Mouse (Mus musculus): ENCODE results near the gene Ugt1a5. TPM values are rescaled to one million over a fixed set of nuclear protein-coding genes. Genes with fewer than 3 reads are reported as not detected.

Gene Ugt1a5
- polyA plus RNA-seq, 1 experiment from 2014 or later, result not detected

DNA sequence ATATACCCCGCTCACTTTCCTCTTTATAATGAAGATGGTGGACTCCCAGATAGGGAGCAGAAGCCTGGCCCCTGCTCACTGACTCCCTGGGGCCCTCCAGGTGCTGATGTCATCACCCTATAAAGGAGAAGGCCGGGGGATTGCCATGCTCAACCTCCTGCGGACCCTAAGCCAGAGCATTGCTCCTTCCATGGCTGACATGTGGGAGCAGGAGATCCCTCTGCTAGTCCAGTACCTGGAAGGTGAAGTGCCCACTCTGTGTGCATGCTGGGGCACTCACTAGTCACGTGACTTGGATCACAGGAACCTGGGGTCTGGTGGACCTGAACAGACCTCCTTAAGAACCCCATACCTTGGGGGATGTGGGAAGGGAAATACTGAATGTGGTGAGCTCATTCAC lies 74.8 kb downstream of the Ugt1a5 start:
- Histone ChIP-seq H3K9ac (ENCODE audit: low read length) (no peak overlapping the region), H3K4me2 (ENCODE audit: low read depth, severe bottlenecking) (no peak overlapping the region), H3K9me3 (ENCODE audit: control insufficient read depth, low read length) (peaks cover 92% of the 10 kb centered on the region), H3K4me3 (ENCODE audit: low read depth, low read length) (no peak overlapping the region), H3K27ac (replicated peaks; ENCODE audit: low read depth, low read length) (no peak overlapping the region), H3K27me3 (ENCODE audit: control insufficient read depth, insufficient read depth, low read length) (no peaks in the 10 kb centered on the region), H3K4me1 (ENCODE audit: control insufficient read depth, insufficient read depth, low read length) (no peaks in the 10 kb centered on the region), H3K36me3 (ENCODE audit: control insufficient read depth, insufficient read depth, low read length) (no peaks in the 10 kb centered on the region)
- 75% methylated on average over 4 of the region's 4 CpGs for WGBS
- DNase-seq (ENCODE audit: low spot score), result no peak
- no peak for ATAC-seq (ENCODE audit: insufficient number of reproducible peaks, low FRiP score, low TSS enrichment, low read depth)

DNA sequence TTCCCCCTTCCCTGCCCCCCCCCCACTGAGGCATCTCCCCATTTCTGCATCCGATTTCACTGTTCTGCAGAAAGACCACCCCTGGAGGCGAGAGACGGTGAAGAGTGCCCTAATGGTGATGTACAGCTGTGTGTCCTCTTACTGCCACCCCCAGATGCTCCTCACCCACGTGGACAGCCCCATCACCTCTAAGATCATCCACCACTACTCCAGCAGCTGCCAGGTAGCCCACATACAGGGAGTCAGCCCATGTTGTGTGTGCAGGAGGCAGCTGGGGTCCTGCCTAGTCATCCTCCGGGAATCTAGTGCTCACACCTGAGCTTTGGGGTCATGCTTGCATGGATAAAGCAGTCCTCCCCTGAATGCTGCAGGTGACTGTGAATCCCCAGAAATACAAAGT lies 78.0 kb downstream of the Ugt1a5 start:
- Histone ChIP-seq H3K4me2 (ENCODE audit: low read depth, severe bottlenecking) (no peak overlapping the region), H3K4me3 (ENCODE audit: low read depth, low read length) (no peak overlapping the region), H3K27ac (replicated peaks; ENCODE audit: low read depth, low read length) (no peak overlapping the region), H3K9ac (ENCODE audit: low read length) (no peak overlapping the region), H3K4me1 (ENCODE audit: control insufficient read depth, insufficient read depth, low read length) (no peaks in the 10 kb centered on the region), H3K9me3 (ENCODE audit: control insufficient read depth, low read length) (peaks cover 95% of the 10 kb centered on the region), H3K27me3 (ENCODE audit: control insufficient read depth, insufficient read depth, low read length) (no peaks in the 10 kb centered on the region), H3K36me3 (ENCODE audit: control insufficient read depth, insufficient read depth, low read length) (no peaks in the 10 kb centered on the region)
- no peak for DNase-seq (ENCODE audit: low spot score)
- no peak for ATAC-seq (ENCODE audit: insufficient number of reproducible peaks, low FRiP score, low TSS enrichment, low read depth)
- 67% methylated on average over 5 of the region's 5 CpGs for WGBS

DNA sequence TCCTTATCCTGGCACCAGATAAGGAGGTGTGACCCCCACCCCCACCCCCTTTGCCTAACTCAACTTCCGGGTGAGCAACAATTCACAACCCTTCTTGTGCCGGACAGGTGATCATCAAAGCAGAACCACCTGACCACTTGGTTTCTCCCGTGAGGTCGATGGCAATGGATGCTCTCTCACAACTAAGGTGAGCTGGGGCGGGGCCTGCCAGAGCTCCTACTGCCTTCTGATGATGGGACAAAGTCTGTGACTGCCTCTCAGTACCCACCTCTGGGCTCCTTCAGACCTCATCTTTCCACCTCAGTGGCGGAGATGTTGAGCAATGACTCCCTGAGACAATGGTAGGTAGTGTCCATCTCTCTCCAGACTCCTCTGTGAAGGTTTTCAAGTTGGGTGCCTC lies 80.1 kb downstream of the Ugt1a5 start:
- H3K27me3 ChIP-seq (ENCODE audit: control insufficient read depth, insufficient read depth, low read length), result no peaks in the 10 kb centered on the region
- H3K9ac ChIP-seq (ENCODE audit: low read length), result no peak overlapping the region
- WGBS, result 78% methylated on average over 6 of the region's 6 CpGs

DNA sequence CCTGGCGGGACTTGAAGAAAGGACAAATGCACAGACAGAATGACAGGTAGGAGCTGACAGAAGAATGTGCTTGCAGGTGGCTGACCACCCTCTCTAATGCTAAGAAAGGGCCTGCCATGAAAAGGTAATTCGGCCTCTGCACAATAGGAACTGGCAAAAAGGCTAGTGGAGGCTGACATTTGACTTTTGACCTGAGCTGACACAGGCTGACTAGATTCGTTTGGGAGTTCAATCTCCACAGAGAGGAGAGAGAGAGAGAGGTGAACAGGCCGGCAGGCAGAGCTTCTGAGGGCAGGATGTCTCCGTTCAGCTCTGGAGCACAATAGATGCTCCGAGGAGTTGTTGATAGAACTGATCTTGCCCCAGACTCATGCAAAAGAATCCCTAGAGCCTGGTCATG lies 80.6 kb downstream of the Ugt1a5 start:
- no peaks in the 10 kb centered on the region for H3K27me3 ChIP-seq (ENCODE audit: control insufficient read depth, insufficient read depth, low read length)
- H3K27ac ChIP-seq (replicated peaks; ENCODE audit: low read depth, low read length), result no peak overlapping the region
- WGBS, result 52% methylated on average over 6 of the region's 6 CpGs
- H3K9me3 ChIP-seq (ENCODE audit: control insufficient read depth, low read length), result peaks cover 95% of the 10 kb centered on the region
- H3K4me3 ChIP-seq (ENCODE audit: low read depth, low read length), result no peak overlapping the region
- no peak overlapping the region for H3K9ac ChIP-seq (ENCODE audit: low read length)
- no peaks in the 10 kb centered on the region for H3K36me3 ChIP-seq (ENCODE audit: control insufficient read depth, insufficient read depth, low read length)
- no peaks in the 10 kb centered on the region for H3K4me1 ChIP-seq (ENCODE audit: control insufficient read depth, insufficient read depth, low read length)
- no peak for DNase-seq (ENCODE audit: low spot score)
- no peak for ATAC-seq (ENCODE audit: insufficient number of reproducible peaks, low FRiP score, low TSS enrichment, low read depth)
- no peak overlapping the region for H3K4me2 ChIP-seq (ENCODE audit: low read depth, severe bottlenecking)

More for the DNA sequence above, 80.1 kb downstream of the Ugt1a5 start:
- Histone ChIP-seq H3K4me1 (ENCODE audit: control insufficient read depth, insufficient read depth, low read length) (no peaks in the 10 kb centered on the region), H3K4me2 (ENCODE audit: low read depth, severe bottlenecking) (no peak overlapping the region), H3K4me3 (ENCODE audit: low read depth, low read length) (no peak overlapping the region), H3K9me3 (ENCODE audit: control insufficient read depth, low read length) (peaks cover 95% of the 10 kb centered on the region), H3K27ac (replicated peaks; ENCODE audit: low read depth, low read length) (no peak overlapping the region), H3K36me3 (ENCODE audit: control insufficient read depth, insufficient read depth, low read length) (no peaks in the 10 kb centered on the region)
- ATAC-seq (ENCODE audit: insufficient number of reproducible peaks, low FRiP score, low TSS enrichment, low read depth) (no peak), DNase-seq (ENCODE audit: low spot score) (no peak)

DNA sequence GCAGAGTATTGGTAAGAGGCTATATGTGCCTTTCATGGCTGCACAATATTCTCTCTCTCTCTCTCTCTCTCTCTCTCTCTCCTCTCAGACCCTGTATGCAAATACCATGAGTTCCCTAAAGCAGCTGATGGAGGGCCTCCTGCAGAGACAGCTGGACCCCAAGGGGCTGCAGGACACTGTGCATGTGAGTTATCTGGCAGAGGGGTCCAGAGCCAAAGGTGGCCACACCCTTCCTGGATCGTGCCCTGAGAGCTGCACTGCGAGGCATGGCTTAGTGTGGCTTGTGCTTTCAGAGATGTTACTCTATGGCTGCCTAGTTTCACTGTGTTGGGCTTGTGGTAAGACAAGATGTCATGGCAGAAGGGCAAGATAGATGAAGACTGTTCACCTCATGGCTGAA lies 81.8 kb downstream of the Ugt1a5 start:
- ATAC-seq (ENCODE audit: insufficient number of reproducible peaks, low FRiP score, low TSS enrichment, low read depth) (no peak), DNase-seq (ENCODE audit: low spot score) (no peak)
- Histone ChIP-seq H3K27me3 (ENCODE audit: control insufficient read depth, insufficient read depth, low read length) (no peaks in the 10 kb centered on the region), H3K36me3 (ENCODE audit: control insufficient read depth, insufficient read depth, low read length) (no peaks in the 10 kb centered on the region), H3K4me1 (ENCODE audit: control insufficient read depth, insufficient read depth, low read length) (no peaks in the 10 kb centered on the region), H3K9ac (ENCODE audit: low read length) (no peak overlapping the region), H3K4me2 (ENCODE audit: low read depth, severe bottlenecking) (no peak overlapping the region), H3K27ac (replicated peaks; ENCODE audit: low read depth, low read length) (no peak overlapping the region), H3K9me3 (ENCODE audit: control insufficient read depth, low read length) (peaks cover 95% of the 10 kb centered on the region), H3K4me3 (ENCODE audit: low read depth, low read length) (no peak overlapping the region)
- 60% methylated on average over 2 of the region's 2 CpGs for WGBS

DNA sequence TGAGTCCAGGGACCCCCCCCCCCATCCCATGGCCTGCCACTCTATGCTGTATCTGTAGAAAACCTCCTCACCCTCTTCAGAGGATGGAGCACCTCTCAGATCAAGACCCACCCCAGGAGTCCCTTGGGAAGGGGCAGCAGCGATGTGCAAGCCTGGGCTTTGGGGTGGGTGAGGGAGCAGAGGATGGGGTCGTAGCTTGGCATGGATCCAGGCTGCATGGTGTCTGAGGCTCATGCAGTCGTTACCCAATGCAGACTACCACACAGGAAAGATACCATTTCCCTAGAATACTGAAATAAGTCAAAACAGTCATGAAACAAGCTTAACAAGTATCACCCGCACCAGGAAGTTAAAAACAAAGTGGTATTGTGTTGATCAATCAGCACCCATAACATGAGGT lies 82.8 kb downstream of the Ugt1a5 start:
- H3K27me3 ChIP-seq (ENCODE audit: control insufficient read depth, insufficient read depth, low read length), result no peaks in the 10 kb centered on the region
- H3K9me3 ChIP-seq (ENCODE audit: control insufficient read depth, low read length), result peaks cover 92% of the 10 kb centered on the region
- DNase-seq (ENCODE audit: low spot score), result no peak
- ATAC-seq (ENCODE audit: insufficient number of reproducible peaks, low FRiP score, low TSS enrichment, low read depth), result no peak
- no peak overlapping the region for H3K27ac ChIP-seq (replicated peaks; ENCODE audit: low read depth, low read length)
- WGBS, result 78% methylated on average over 4 of the region's 4 CpGs
- no peaks in the 10 kb centered on the region for H3K36me3 ChIP-seq (ENCODE audit: control insufficient read depth, insufficient read depth, low read length)
- H3K4me2 ChIP-seq (ENCODE audit: low read depth, severe bottlenecking), result no peak overlapping the region
- H3K9ac ChIP-seq (ENCODE audit: low read length), result no peak overlapping the region
- H3K4me3 ChIP-seq (ENCODE audit: low read depth, low read length), result no peak overlapping the region
- H3K4me1 ChIP-seq (ENCODE audit: control insufficient read depth, insufficient read depth, low read length), result no peaks in the 10 kb centered on the region

DNA sequence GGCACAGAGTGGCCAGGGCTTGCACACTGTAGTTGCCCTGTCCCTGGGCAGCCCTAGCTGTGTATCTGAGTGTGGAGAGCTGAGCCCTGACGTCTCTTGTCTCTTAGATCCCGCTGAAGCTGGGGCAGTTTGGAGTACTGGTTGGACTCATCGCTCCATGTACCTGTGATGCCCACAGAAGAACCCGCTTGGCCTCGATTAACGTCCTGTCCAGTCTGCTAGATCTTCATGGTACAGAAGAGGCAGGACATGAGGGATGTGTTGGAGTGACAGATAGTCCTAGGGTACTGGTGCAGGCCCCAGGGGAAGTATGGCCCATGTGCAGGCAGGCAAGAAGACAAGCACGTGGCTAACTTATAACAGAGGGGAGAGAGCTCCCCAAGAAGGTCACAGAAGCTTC lies 83.8 kb downstream of the Ugt1a5 start:
- Histone ChIP-seq H3K27ac (replicated peaks; ENCODE audit: low read depth, low read length) (no peak overlapping the region), H3K9me3 (ENCODE audit: control insufficient read depth, low read length) (peaks cover 92% of the 10 kb centered on the region), H3K4me2 (ENCODE audit: low read depth, severe bottlenecking) (no peak overlapping the region), H3K36me3 (ENCODE audit: control insufficient read depth, insufficient read depth, low read length) (no peaks in the 10 kb centered on the region), H3K27me3 (ENCODE audit: control insufficient read depth, insufficient read depth, low read length) (no peaks in the 10 kb centered on the region), H3K9ac (ENCODE audit: low read length) (no peak overlapping the region), H3K4me3 (ENCODE audit: low read depth, low read length) (no peak overlapping the region), H3K4me1 (ENCODE audit: control insufficient read depth, insufficient read depth, low read length) (no peaks in the 10 kb centered on the region)
- no peak for DNase-seq (ENCODE audit: low spot score)
- WGBS, result 79% methylated on average over 7 of the region's 7 CpGs
- ATAC-seq (ENCODE audit: insufficient number of reproducible peaks, low FRiP score, low TSS enrichment, low read depth), result no peak

DNA sequence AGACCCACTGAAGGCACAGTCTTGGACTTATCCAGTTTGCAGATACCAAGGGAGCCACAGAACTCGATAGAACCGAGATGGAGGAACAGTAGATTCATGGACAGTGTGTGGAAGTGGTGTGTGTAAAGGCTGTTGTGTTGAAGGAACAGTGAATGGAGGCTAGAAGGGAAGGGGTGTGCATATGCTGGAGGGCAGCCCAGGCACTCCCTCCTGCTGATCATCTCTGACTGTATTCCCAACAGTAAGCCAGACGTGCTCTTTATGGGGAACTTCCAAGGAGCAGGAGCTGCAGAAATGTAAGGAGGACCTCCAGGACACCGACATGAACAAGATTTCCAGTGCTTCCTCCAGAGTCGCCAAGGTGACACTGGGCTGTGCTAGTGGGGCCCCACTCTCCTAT lies 84.2 kb downstream of the Ugt1a5 start:
- H3K27ac ChIP-seq (replicated peaks; ENCODE audit: low read depth, low read length), result no peak overlapping the region
- H3K9me3 ChIP-seq (ENCODE audit: control insufficient read depth, low read length), result peaks cover 92% of the 10 kb centered on the region
- H3K4me3 ChIP-seq (ENCODE audit: low read depth, low read length), result no peak overlapping the region
- no peaks in the 10 kb centered on the region for H3K27me3 ChIP-seq (ENCODE audit: control insufficient read depth, insufficient read depth, low read length)
- 81% methylated on average over 5 of the region's 5 CpGs for WGBS
- no peaks in the 10 kb centered on the region for H3K4me1 ChIP-seq (ENCODE audit: control insufficient read depth, insufficient read depth, low read length)
- DNase-seq (ENCODE audit: low spot score), result no peak
- ATAC-seq (ENCODE audit: insufficient number of reproducible peaks, low FRiP score, low TSS enrichment, low read depth), result no peak
- H3K9ac ChIP-seq (ENCODE audit: low read length), result no peak overlapping the region
- no peak overlapping the region for H3K4me2 ChIP-seq (ENCODE audit: low read depth, severe bottlenecking)
- no peaks in the 10 kb centered on the region for H3K36me3 ChIP-seq (ENCODE audit: control insufficient read depth, insufficient read depth, low read length)

DNA sequence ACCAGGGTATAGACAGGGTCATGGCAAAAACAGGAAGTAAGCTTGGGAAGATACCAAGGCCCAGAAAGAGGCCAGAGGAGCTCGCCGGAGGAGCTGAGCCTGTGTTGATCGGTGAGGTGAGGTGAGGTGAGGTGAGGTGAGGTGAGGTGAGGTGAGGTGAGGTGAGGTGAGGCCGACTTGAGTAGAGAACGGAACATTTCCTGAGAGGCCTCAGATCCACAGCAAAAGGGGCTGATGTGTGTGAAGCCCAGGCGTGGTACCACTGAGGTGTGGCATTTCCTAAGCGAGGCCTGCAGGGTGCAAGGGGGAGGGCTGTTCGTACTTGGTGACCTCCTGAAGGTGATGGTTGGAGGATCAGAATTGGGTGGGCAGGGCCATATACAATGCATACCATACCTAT lies 87.3 kb downstream of the Ugt1a5 start:
- H3K36me3 ChIP-seq (ENCODE audit: control insufficient read depth, insufficient read depth, low read length), result no peaks in the 10 kb centered on the region
- H3K4me1 ChIP-seq (ENCODE audit: control insufficient read depth, insufficient read depth, low read length), result no peaks in the 10 kb centered on the region
- H3K9me3 ChIP-seq (ENCODE audit: control insufficient read depth, low read length), result peaks cover 90% of the 10 kb centered on the region
- no peak overlapping the region for H3K27ac ChIP-seq (replicated peaks; ENCODE audit: low read depth, low read length)
- no peak overlapping the region for H3K4me2 ChIP-seq (ENCODE audit: low read depth, severe bottlenecking)
- DNase-seq (ENCODE audit: low spot score) (no peak), ATAC-seq (ENCODE audit: insufficient number of reproducible peaks, low FRiP score, low TSS enrichment, low read depth) (no peak)
- no peaks in the 10 kb centered on the region for H3K27me3 ChIP-seq (ENCODE audit: control insufficient read depth, insufficient read depth, low read length)
- no peak overlapping the region for H3K9ac ChIP-seq (ENCODE audit: low read length)
- no peak overlapping the region for H3K4me3 ChIP-seq (ENCODE audit: low read depth, low read length)
- WGBS, result 76% methylated on average over 8 of the region's 8 CpGs

All from limb, embryonic 11.5 days (tissue).